Mouse (Mus musculus): ENCODE results near the gene Cypt14.
"Not testable (repeated sequence)": the region's sequence is repeated elsewhere in the genome, so short reads cannot be mapped to it uniquely, and the experiment has no call there.

The Cypt14 gene

GRCm38 (mm10) chrX:39863504-39863903, at the start of gene Cypt14:
TSS of gene Cypt14 (minus strand) at chrX:39863604.
- not testable (repeated sequence) for DNase-seq

Data from kidney, postnatal 36 days (tissue).